Mouse (Mus musculus): ENCODE data around the gene Tomm5.

Tomm5 gene

DNA sequence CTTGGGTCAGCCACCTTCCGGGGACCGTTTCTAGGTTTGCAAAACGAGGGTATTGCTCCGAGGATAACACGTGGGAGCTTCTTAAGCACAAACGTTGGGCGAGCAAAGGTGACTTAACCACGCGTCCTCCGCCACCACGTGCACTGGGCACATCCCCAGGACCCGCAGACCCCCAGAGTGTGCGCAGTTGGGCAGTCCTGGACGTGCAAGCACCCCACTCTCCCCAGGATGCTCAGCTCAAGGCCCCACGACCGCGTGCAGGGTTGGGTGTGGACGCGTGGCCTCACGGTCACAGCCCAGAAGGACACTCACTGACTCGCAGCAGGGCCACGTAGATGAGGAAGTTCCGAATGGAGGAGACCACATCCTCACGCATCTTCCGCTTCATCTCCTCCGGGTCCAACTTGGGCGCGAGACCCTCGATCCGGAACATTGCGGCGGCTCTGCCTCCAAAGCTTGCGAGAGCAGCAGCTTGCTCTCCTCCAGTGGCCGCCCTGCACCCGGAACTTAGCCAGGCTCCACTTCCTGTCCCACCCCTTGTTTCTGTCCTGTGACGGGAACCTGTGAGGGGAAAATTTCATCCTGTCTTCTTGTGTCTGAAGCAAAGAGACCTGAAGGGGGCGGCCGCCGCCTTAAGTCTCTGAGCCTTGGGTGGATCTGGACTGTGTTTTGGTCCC is at the start of gene Tomm5:
Gene Tomm5, minus strand, starts transcription at position 514 of the 677 bp plus-strand sequence.
- DNase-seq, result peak; percentile 94 to 95

DNA sequence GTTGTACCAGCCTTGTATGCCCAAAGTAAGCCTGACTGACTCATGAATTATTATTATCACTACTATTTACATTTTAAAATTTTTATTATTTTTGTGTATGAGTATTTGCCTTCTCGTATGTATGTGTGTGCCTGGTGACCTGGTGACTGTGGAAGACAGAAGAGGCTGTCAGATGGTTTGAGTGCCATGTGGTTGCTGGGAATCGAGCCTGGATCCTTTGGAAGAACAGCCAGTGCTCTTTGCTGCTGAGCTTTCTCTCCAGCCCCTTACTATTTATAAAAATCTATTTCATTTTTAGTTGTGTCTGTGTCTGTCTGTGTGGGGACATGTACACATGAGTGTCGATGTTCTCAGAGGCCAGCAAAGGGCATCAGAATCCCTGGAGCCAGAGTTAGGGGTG is 48.5 kb upstream of the Tomm5 start:
- no peak for DNase-seq

DNA sequence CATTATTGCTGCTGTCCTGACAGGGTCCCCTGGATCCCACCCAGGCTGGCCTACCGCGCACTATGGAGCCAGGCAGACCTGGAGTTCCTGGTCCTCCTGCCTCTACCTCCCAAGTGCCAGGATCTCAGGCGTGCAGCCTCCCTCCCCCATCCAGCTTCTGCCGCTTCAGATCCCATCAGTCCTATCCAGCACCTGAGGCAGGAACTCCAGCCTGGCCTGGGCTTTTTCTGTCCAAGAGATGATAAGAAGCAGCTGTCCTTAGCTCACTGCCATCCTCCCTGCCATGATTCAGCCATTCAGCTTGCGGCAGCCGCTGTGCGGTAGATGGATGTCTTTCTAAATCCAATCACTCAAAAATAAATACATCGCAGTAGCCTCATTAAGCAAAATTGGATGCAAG is 35.1 kb upstream of the Tomm5 start:
- DNase-seq, result peak; percentile 73 to 76

DNA sequence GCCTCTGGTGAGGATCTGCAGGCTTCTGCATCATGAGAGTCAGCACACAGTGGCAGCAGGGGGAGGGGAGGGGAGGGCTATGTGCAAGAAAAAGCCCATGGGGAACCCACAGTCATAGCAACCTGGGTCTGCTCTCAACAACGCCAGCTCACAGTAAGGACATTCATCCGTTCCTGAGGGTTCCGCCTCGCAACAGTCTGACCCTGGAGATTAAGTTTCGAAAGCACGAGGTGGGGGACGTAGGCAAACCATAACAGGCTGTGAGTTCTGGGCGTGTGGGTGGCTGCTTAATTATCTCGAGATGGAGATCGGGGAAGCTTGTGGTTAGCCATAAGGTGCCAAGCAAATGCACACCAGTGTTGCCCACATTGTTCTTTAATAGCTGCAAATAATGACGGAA is 34.5 kb upstream of the Tomm5 start:
- peak; percentile 36 to 55 for DNase-seq

- DNase-seq, result peak; percentile 69 to 73
These were observed 33.9 kb upstream of the Tomm5 start for GRCm38 (mm10) chr4:45141835-45142234.

GRCm38 (mm10) chr4:45137636-45138035 is 29.7 kb upstream of the Tomm5 start:
- DNase-seq, result peak in 1 of 2 experiments; percentile 22

GRCm38 (mm10) chr4:45134471-45134870 is 26.6 kb upstream of the Tomm5 start:
- DNase-seq, result no peak

- DNase-seq, result no peak
These were observed 23.1 kb upstream of the Tomm5 start for GRCm38 (mm10) chr4:45131021-45131420.

GRCm38 (mm10) chr4:45121311-45121710 is 13.4 kb upstream of the Tomm5 start:
- no peak for DNase-seq

DNA sequence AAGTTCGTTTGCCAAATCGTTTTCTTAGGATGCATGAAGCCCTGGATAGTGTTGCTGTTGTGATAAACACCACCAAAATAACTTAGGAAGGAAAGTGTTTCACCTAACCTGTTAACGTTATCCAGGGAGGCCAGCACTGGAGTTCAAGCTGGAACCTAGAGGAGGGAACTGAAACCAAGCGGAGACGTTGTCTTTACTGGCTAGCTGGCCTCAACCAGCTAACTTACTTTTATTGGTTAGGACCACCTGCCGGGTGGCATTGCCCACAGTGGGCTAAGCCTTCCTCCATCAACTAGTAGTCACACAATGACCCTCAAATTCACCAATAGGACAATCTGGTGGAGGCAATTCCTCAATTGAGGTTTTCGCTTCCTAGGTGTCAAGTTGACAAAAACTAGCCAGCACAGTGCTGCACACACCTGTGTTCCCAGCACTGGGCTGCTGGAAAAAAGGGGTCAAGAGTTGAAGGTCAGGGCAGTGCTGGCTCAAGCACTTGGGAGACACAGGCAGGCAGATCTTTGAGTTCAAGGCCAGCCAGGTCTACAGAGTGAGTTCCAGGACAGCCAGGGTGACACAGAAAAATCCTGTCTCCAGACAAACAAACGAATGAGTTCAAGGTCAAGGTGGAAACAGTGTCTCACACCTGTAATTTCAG is 669 bp upstream of the Tomm5 start:
- peak; percentile 14 to 21 for DNase-seq

DNA sequence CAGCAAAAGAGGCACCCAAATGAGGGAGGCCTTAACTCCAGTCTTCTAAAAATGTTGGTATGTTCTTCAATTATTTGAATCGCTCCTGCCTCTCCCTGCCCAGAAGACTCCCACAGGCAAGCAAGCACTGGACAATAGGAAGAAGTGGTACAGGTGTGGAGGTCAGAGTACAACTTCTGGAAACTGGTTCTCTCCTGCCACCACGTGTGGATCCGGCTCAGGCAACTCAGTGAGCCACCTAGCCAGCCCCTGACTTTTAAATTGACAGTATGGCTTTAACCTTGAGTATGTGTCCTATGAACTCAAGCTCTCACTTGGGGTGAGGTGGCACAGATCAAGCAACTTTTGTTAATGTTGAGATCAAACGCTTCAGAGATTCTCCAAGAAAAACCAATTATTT is 848 bp downstream of the Tomm5 start:
- no peak for DNase-seq

GRCm38 (mm10) chr4:45106409-45106808 is 1.5 kb downstream of the Tomm5 start:
- DNase-seq, result no peak

GRCm38 (mm10) chr4:45097198-45097872 is 10.6 kb downstream of the Tomm5 start:
- peak; percentile 84 to 86 for DNase-seq

- no peak for DNase-seq
These were observed 23.0 kb downstream of the Tomm5 start for GRCm38 (mm10) chr4:45084895-45085290.

GRCm38 (mm10) chr4:45084021-45084894 is 23.7 kb downstream of the Tomm5 start, which contains the start of gene Fbxo10:
Gene Fbxo10, minus strand, starts transcription at chr4:45084604.
- DNase-seq, result peak; percentile 97 to 98

- DNase-seq, result peak; percentile 68 to 69
These were observed 24.4 kb downstream of the Tomm5 start for GRCm38 (mm10) chr4:45083487-45083886.

- DNase-seq, result peak in 1 of 2 experiments; percentile 20
These were observed 25.0 kb downstream of the Tomm5 start for GRCm38 (mm10) chr4:45082951-45083350.

GRCm38 (mm10) chr4:45081041-45081440 is 26.9 kb downstream of the Tomm5 start:
- DNase-seq, result peak; percentile 64 to 68

GRCm38 (mm10) chr4:45073544-45073943 is 34.4 kb downstream of the Tomm5 start:
- DNase-seq, result no peak

- DNase-seq, result no peak
These were observed 35.5 kb downstream of the Tomm5 start for GRCm38 (mm10) chr4:45072261-45072973.

GRCm38 (mm10) chr4:45067742-45068141 is 40.2 kb downstream of the Tomm5 start:
- DNase-seq, result no peak

Data from cerebellum, postnatal 10 days (tissue).